Mouse (Mus musculus) ES-E14 (cell line): ENCODE measurements around the gene Tpst2.

ENCODE experiments used
- CHD2 ChIP-seq: IDR thresholded peaks from 2 replicates; pipeline ENCODE4 v1.6.1; 2014; ENCODE audit warnings: mild to moderate bottlenecking, low read depth, low read length, inconsistent platforms
- HCFC1 ChIP-seq: IDR thresholded peaks from 2 replicates; pipeline ENCODE4 v1.6.1; 2012; ENCODE audit warnings: low read length, inconsistent platforms, borderline replicate concordance; ENCODE audit not compliant: insufficient read depth
- MAFK ChIP-seq: IDR thresholded peaks from 2 replicates; pipeline ENCODE4 v1.6.1; 2014; ENCODE audit warnings: mild to moderate bottlenecking, low read depth, low read length, inconsistent platforms; ENCODE audit not compliant: insufficient read depth
- ZC3H11A ChIP-seq: IDR thresholded peaks from 2 replicates; pipeline ENCODE4 v1.6.1; 2012; ENCODE audit warnings: low read depth, mild to moderate bottlenecking, inconsistent platforms, low read length, borderline replicate concordance
- ZNF384 ChIP-seq: IDR thresholded peaks from 2 replicates; pipeline ENCODE4 v1.6.1; 2012; ENCODE audit warnings: low read depth, low read length, inconsistent platforms

DNA sequence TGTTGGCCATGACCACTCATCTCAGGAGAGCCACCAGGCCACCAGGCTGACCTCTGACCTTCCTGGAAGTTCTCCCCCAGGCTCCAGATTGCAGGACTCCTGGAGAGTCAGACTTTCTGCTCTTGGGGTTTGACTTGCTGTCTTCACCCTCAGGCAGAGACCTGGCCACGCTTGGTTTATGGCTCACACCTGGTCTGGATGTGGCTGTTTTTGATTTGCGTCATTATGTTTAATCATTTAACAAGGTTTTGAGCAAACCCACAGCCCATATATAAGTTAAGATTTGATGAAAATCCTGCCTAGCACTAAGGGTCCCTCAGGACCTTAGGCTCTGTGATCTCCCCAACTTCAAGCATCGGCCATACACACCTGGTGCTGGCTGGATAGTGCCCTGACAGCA lies 18.6 kb upstream of the Tpst2 start:
- TF ChIP-seq HCFC1: no peak
- no peak for TF ChIP-seq ZNF384
- TF ChIP-seq ZC3H11A: no peak
- no peak for TF ChIP-seq CHD2
- no peak for TF ChIP-seq MAFK
